Mouse (Mus musculus) c-Kit-positive CD71-negative TER-119-negative erythroid progenitor cells, embryonic 14.5 days (primary cell): ENCODE measurements at regions not wholly inside any gene's neighbourhood (a gene's known extent, or its start where the extent isn't known, plus 50 kb on each side); places are given as distances from the start of the nearest gene placed in this dataset.

Experiments
- DNase-seq: peaks from one replicate; pipeline ENCODE4 v3.0.0-alpha.2; 2013; ENCODE audit warnings: low read depth

DNA sequence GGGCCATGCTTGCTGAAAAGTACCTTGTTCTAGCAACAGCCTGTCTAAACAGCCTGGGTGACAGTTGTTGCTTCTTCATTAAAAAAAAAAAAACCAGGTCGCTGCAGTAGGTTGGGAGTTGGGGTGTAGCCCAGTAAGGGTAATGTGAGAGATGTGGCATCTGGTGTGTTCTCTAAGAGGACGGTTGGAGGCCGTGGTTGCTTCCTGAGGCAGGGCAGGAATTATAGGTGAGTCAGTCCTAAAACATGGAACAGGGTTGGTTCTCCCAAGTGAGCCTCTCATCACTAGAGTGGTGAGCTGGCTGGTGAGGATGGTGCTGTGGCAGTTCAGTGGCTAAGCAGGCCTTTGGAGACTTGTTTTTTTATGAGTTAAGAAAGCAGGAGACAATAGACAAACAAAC is 283.3 kb upstream of the Prickle1 start:
- no peak for DNase-seq

DNA sequence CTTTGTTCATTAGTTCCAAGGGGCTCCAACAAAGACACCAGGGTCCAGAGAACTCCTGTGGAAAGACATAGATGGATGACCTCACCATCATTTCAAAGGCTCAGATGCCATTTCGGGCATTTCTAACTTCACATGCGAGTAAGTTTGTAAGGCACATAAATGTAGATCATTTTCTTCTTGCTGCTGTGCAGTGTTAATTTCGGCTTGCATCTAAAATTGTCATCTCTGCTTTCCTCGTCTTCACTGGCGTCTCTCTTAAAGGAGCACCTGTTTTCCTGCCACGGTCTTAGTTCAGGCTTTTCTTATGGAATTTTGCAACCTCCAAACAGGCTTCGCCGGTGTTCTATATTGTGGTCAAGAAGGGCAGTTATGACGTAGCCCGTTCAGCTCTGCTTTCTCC is 280.6 kb upstream of the Prickle1 start:
- no peak for DNase-seq

DNA sequence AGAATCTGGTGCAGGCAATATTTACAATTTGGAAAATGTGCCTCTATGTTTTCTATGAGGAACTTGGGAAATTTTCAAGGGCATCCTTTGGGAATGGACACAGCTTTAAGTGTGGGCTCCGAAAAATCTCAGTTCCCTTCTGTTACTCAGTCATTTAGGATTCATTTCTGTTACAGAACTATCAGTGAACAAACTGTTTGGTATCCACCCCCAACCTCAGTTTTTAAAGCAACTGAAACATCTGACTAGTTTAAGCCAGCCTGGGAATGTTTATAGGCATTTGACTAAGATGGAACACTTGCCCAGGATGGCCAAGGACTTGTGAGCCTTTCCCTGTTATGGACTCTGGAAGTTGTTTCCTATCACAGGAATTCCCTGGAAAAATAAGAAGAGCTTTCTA is 280.0 kb upstream of the Prickle1 start:
- DNase-seq = no peak

DNA sequence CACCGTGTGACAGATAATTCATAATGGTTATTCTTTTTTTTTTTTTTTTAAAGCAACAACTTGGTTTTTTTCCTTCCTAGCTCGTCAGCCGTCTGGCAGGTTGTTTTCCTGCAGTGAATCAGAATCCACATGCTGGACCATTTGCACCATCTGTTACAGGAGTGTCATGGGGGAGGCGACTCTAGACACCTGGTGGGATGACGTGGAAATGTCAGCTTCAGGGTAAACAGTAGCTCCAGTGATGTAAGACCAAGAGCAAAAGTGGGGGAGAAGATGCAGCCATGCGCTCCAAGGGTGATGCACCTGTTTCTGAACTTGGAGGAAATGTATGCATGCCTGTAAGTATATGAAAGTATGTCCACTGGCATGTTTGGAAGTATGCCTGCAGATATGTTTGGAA is 278.5 kb upstream of the Prickle1 start:
- DNase-seq = no peak

DNA sequence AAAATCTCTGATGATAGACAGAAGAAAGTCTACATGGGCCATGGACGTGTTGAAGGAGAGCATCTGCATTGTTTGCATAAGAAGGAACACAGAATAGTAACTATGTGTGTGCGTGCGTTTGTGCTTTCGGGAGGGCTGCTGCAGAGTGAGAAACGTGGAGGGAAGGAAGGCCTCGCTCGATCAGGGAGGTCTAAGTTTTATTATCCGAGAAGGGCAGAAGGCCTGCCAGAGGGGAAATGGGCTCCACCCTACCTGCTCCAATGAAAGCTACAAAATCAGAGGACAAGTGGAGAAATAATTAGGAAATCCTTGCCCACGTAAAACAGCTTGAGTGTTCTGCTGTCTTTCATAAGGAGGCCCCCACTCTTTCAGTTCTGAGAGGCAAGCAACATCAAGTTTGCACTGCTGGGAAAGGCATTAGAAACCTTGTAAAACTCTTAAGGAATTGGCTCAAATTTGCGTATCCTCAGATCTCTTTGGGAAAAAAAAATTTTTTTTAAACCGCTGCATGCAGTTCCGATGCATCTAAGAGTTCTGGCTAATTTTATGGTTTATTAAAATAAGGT is 261.7 kb upstream of the Prickle1 start:
- no peak for DNase-seq

DNA sequence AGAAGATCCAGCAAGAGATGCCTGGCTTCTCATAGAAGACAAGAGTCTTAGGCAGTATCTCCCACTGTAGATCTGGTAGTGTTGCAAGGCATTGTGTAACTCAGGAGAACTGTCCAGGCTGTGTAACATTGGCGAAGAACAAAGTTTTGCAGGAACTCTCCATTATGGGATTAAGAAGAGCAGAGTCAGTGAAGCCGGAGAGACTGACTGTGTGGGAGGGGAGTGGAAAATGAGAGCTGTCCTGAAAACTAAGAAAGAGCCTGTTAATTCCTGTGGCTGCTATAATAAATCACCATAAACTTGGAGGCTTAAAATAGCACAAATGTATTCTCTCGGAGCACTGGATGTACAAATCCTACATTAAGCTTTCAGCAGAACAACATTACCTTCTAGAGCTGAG is 257.5 kb upstream of the Prickle1 start:
- DNase-seq = no peak

DNA sequence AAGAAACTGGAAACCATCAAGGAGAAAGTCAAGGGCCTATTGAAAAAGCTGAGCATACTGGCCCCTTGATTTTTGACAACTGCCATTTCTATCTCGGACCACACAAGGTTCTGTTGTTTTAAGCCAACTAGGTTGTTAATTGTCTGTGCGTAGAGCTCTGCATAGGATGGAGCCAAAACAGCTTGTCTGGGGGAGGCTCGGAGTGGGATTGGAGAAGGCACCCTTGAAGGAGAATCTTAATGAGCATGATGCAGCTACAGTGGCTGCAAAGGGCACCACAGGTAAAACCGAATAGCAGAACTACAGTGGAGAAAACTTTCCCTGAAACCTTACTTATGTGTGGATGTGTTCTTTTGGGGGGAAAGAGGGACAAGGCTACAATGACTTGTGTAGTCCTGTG is 256.4 kb upstream of the Prickle1 start:
- no peak for DNase-seq

DNA sequence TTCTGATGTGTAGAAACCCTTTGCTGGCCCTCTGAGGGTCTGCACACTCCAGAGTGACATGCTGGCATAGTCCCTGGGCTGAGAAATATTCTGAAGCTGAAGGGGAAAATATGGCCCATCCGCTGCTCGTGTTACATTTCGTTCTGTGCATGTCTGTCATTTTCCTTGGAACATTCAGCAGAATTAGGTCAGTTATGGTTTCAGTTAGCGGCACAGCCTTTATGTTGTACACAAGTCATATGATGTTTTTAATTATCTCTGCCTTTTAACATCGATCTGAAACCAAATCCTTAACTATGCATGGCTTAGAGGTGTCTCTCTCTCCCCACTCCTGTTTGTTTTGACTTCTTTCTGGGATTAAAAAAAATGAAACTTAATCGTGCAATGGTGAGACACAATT is 254.7 kb upstream of the Prickle1 start:
- no peak for DNase-seq

DNA sequence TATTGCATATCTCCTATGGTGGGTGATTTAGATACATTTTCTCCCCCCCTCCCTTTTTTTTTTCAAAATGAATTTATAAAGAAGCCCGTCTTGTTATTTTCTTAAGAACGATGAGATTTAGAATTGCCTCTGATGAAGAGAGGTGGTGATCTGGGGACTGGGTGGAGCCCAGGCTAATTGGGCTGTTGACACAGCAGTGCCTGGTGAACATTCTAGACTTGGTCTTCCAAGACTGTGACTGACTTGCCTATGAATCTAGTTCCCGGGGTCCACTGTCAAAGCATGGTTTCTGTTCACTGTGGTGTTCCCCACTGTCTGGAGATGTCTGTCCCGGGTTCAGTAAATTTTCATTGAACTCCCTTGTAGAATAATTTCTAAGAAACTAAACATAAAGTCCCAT is 253.1 kb upstream of the Prickle1 start:
- no peak for DNase-seq

DNA sequence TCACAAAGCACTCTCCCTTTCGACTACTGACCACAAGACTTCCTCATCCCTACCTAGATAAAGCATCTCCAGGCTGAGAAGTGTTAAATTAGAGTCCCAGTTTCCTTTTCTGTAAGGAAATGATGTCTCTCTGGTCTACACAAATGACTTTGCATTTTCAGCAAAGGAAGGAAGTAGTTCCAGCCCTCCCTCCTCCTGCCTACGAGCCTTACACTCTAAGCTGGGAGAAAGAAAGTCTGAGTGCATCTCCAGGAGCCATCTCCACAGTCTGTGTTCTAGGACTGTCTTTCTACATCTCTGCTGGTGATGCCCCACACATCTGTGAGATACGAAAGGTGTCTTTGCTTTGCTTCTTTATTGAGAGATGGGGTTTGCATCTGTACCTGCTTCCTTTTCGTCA is 251.1 kb upstream of the Prickle1 start:
- no peak for DNase-seq

DNA sequence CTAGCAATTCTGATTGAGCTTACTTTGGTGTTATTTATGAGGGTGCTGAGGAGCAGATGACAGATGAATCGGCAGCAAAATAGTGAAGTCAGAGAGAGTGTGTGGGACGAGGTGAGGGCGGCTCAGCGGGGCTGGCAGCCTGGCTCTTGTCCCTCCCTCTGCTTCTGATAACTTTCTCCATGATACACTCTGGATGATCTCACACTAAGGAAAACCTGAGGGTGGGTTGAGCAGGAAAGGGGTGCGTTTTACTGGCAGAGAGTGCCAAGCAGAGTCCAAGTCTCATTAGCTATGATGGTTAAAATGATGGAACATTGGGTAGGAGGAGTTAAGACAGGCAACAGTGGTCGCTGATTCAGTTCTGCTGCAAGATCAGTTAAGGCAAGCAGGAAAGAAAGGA is 250.1 kb upstream of the Prickle1 start:
- DNase-seq = no peak

DNA sequence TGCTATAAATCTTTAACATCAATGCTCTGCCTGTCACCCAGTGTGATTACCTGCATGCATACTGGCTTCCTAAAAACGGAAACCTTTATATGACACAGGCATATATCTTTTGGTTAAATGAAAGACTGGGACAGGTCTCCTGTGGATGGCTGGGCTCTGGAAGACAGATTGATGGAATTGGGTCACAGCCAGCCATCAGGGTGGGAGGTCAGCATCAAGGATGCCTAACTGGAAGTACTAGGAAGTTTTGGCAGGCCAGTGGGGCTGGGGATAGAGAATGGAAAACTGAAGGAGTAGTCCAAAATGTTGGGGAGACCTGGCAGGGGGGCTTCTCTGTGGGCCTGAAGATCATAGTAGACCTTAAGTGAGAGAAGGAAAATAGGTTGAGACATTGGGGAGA is 237.3 kb upstream of the Prickle1 start:
- DNase-seq = no peak

DNA sequence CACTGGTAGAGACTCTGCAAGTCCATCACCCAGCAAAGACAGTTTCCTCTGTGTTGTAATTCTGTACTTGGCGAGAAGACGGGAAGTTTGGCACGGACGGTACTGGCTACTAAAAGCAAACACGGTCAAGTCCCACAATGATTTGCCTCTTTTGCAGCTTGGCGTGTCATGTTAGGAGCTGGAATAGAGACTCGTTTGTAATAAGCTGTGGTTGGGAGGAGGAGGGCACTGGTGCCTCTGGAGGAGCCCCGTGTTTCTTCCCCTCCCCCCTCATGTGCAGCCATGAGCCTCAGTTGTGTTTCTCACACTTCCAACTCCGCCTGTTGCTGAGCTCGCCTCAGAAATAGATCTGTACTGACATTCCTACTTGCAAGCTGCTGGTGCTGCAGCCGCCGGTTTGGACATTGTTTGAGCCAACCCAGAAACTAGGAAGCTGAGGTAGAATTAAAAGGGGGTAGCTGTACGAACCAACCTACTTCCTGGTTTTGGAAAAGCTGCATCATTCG is 236.8 kb upstream of the Prickle1 start:
- no peak for DNase-seq

DNA sequence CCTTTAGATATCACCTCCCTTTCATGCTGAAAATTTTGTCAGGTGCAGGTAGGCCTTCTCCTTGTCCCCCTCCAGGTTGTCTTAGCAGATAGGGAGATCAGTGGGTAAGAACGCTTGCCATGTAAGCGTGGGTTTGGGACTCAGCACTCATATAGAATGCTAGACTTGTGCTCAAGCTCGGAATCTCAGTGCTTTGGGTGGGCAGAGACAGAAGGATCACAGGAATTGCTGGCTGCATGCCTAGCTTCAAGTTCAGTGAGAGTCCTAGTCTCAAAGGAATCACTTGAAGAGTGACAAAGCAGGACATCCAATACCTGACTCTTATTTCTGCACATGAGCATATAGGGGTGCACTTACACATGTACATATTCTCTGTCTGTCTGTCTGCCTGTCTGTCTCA is 235.5 kb upstream of the Prickle1 start:
- no peak for DNase-seq

DNA sequence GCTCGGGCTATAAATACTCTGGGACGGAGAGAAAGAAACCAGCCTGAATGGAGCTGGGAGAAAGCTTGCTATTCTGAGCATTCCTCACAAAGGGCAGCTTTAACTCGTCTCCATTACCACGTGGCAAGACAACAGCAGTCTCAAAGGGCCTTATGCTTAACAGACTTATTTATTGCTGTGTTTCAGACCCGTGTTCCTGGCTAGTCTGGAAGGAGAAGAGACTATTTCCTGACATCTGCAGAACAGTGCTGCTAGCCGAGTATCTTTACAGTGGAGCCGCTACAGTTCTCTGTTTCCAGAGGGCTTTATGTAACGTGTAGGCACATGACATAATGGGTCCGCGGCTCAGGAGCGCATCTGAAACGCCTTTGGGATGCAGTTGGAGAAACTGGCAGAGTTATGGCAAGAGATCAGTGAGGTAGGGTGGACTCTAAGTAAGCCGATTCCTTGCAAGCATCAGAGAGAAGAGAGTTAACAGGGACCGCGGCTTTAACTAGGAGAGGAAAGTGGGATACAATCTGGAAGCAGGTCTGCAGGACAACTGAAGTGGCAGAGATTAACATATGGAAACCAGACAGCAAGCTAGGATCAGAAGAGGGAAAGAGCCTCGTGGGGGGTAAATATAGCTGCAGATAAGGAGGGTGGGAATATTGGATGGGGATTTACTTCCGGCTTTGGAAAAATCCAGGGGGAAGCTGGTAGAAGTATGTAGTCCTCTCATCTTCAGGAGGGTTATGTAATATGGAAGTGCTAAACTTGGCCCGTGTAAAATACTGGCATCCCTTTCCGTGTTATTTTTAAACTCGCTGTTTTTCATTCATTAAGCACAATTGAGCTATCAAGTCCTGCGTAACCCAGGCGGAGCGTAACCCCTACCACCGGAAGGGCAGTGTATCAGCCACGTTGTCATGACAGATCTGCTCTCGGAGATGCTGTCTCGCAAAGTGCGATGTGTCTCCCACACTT is 229.3 kb upstream of the Prickle1 start:
- no peak for DNase-seq

DNA sequence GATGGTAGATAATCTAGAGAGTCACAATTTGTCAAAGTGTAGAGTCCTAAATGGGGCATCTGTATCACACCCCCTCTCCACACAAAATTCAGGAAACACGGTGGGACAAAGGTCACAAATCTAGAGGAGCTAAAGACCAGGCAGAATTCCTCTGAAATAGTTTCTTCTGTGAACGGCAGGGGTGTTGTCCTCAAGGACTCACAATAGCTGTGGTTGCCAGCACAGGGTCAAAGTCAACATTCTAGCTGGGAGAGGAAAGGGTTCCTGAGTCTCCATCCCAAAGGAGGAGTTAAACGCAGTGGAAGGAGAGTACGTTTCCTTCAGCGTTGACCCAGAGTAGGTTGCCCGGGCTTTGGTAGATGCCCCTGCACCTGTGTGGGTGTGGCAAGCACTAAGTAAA is 225.5 kb upstream of the Prickle1 start:
- DNase-seq = no peak

DNA sequence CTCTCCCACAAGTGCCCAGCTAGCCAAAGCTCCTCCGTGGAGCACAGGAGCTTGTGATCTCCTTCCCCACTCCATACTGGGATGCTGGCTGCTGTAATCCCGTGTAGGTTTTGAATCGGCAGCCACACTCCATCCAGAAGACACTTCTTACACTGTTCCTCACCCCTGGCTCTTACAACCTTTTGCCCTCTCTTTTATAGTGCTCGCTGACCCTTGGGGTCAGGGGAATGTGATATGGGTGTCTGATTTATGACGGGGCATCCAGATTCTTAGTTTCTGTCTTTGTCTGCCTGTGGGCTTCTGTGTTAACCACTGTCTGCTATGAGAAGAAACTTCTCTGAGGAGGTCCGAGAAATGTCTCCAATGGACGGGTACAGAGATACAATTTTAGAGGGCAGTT is 216.3 kb upstream of the Prickle1 start:
- DNase-seq = no peak

DNA sequence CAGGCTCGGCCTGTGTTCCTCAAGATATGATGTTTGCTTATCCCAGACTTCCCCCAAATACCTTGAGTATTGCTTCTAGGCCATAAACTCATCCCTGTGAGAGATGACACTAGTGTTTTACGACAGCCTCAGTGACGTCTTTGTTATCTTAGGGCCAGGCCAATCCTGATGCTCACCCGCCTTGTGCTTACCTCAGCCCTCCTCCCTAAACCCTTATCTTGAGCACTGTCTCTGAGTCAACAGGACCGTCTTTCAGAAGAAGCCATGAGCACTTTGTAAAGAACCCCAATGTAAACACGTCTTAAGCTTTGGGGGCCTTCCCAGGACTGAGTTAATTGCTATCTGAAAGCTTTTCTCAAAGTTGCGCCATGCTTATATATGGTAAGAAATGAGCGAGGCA is 212.3 kb upstream of the Prickle1 start:
- no peak for DNase-seq

DNA sequence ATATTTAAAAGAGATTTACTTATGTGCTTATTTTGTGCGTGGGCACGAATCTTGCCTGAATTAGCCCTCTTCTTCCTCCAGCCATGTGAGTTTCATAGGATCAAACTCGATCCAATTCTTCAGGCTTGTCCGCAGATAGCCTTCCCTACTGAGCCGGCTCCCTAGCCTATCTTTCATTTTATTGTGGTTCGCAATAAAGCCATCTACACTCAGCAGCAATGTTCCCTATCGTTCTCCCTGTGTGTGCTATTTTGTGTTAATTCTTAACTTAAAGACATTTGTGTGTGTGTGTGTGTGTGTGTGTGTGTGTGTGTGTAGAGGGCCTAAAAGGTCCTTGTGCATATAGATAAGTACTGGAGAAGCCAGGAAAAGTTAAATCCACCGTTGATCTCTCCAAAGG is 211.8 kb upstream of the Prickle1 start:
- DNase-seq = no peak

DNA sequence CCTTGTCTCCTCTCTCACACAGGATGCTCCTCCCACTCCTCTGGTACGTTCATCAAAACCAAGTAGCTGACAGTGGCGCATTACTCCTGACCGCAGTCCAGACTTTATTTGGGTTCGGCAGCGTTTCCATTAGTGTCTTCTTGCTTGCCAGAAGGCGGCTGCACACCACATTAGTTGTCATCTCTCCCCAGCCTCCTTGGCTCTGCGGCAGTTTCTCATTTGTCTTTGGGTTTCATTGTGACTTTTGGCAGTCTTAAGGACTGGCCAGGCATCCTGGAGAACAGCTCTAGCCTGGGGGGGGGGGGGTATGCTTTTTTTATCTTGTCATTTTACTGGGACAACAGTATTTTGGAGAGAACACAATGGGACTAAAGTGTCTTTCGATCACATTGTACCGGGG is 209.0 kb upstream of the Prickle1 start:
- DNase-seq = no peak

DNA sequence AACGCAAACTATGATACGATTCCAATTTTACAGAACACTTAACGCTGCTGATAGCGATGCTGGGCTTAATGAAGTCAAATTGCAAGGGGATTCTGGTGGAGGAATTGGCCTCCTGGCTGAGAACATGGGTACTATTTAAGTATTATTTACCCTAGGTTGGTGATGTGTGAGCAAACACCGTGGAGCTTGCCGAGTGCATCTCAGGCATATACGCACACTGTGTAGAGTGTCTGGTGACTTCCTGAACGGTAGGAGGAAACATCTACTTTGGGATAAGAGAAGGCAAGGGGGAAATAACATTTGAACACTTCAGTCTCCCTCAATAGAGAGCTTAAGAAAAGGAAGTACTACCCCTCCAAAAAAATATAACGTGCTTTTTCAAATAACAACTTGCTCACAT is 194.8 kb upstream of the Prickle1 start:
- no peak for DNase-seq

DNA sequence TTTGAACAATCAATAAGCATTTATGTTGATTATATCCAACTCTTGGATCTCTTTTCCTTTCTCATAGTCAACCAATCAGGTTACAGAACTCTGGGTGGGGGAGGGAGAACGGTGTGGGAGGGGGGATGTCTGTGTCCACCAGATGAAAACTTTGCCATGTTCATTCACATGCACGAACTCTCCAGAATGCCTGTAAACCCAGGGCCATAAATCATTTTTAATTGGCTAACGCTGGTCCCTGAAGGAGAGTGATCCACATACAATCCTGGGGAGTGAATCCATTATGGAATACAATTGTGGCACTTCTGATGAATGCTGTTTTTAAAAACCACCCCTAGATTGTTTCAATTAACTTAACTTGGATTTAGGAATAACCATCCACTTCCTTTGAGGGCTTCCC is 194.1 kb upstream of the Prickle1 start:
- DNase-seq = no peak

DNA sequence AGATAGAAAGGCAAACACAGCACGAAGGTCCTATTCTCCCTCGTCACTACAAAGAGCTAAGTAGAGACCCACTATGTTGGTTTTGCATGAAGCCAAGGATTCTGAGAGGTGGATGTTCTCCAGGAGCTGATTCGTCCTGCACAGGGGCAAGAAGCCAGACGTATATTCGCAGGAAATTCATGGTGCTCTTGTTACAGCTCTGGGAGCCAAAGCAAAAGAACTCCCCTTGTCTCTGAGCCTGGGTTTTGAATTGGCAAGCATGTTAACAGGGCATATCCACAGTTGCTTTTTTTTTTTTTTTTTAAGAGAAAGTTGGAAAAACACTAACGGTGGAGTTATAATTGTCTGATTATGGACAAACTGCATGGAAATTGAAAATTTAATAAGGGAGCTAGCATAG is 191.7 kb upstream of the Prickle1 start:
- no peak for DNase-seq
